In the genomic region with DNA sequence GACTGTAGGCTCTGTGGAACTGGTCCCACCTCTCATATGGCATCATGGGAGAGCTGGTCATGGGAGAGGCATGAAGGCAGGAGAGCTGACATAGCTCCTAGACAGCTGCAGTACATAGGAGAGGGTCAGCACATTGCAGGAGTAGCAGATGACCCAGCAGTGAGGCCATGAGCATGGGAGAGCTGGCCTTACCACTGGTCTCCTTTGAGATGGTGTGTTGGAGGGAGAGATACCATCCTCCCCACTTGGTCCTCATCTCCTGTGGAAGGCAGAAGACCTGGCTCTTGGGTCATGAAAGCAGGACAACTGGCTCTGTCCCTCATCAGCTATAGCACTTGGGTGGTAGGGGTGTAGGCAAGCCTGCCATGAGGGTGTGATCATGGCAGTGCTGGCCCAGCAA, we compare ENCODE assay signal across 31 mouse cellular contexts. TPM values are rescaled to one million over a fixed set of nuclear protein-coding genes. Genes with fewer than 3 reads are reported as not detected.
DNase-seq lines count a peak whose midpoint lies in the region; ATAC-seq and TF ChIP-seq lines count a peak whose summit lies in the region.
"Had no signal": no experiment of that assay in that cellular context is flagged by ENCODE, and none has a peak within 500 bp of the region (broad histone marks: within the 10 kb centered on the region; RNA-seq: fewer than 3 reads in every experiment).

No protein-coding gene starts in this region.

- no peaks in the 10 kb centered on the region for H3K27me3 ChIP-seq in heart, embryonic 11.5 days (ENCODE audit: control insufficient read depth, insufficient read depth, low read length)
- no peaks in the 10 kb centered on the region for H3K27me3 ChIP-seq in heart, embryonic 14.5 days (ENCODE audit: control insufficient read depth, insufficient read depth, low read length)
- H3K27me3 ChIP-seq in megakaryocyte, embryonic 14.5 days (replicated peaks): no peaks in the 10 kb centered on the region
- H3K27me3 ChIP-seq: embryonic facial prominence, embryonic 13.5 days; embryonic facial prominence, embryonic 15.5 days; forebrain, embryonic 12.5 days had no signal

- H3K36me3 ChIP-seq in heart, embryonic 11.5 days (ENCODE audit: control insufficient read depth, insufficient read depth, low read length): no peaks in the 10 kb centered on the region
- no peaks in the 10 kb centered on the region for H3K36me3 ChIP-seq in heart, embryonic 14.5 days (ENCODE audit: control insufficient read depth, insufficient read depth, low read length)
- H3K36me3 ChIP-seq in megakaryocyte, embryonic 14.5 days (replicated peaks; ENCODE audit: low read length): no peaks in the 10 kb centered on the region
- H3K36me3 ChIP-seq: embryonic facial prominence, embryonic 13.5 days; embryonic facial prominence, embryonic 15.5 days; forebrain, embryonic 10.5 days; forebrain, embryonic 12.5 days had no signal

- peak; percentile 64 for DNase-seq in heart, adult 11 months
- DNase-seq in heart, postnatal 25 days (ENCODE audit: low spot score): no peak
- DNase-seq in lung, adult 2 months: no peak
- DNase-seq: adrenal gland, adult 2 months; adrenal gland, postnatal 10 days; adrenal gland, postnatal 25 days; cerebellum, adult 11 months; cerebellum, adult 18-20 months; cerebellum, adult 8-10 months; cerebellum, adult 9-11 months; cerebellum, postnatal 14 days; cerebellum, postnatal 36 days; embryo, embryonic 11 days had no signal

- no peak overlapping the region for H3K27ac ChIP-seq in heart, embryonic 11.5 days (ENCODE audit: low read depth, low read length)
- no peak overlapping the region for H3K27ac ChIP-seq in heart, embryonic 14.5 days (replicated peaks in 1 of 2; ENCODE audit: control insufficient read depth in 1 of 2, insufficient read depth in 1 of 2, low read depth in 2 of 2, low read length in 2 of 2)
- H3K27ac ChIP-seq: embryonic facial prominence, embryonic 13.5 days; embryonic facial prominence, embryonic 15.5 days; forebrain, embryonic 10.5 days; forebrain, embryonic 12.5 days had no signal

- intact Hi-C loops in heart, postnatal 25 days (cut with DNase I): no loop called here

- no peak overlapping the region for H3K4me3 ChIP-seq in heart, embryonic 11.5 days (ENCODE audit: low read depth, low read length)
- H3K4me3 ChIP-seq in heart, embryonic 14.5 days (ENCODE audit: control insufficient read depth in 1 of 2, insufficient read depth in 1 of 2, low read depth in 1 of 2, low read length in 2 of 2): no peak overlapping the region
- H3K4me3 ChIP-seq in megakaryocyte, embryonic 14.5 days (replicated peaks): peak overlapping the region; percentile 54
- no peak overlapping the region for H3K4me3 ChIP-seq in lung, adult 2 months (replicated peaks; ENCODE audit: extremely low read depth, low read depth, low read length)
- H3K4me3 ChIP-seq: embryonic facial prominence, embryonic 13.5 days; embryonic facial prominence, embryonic 15.5 days; erythroblast, embryonic 14.5 days; forebrain, embryonic 10.5 days; forebrain, embryonic 12.5 days had no signal

- ATAC-seq in heart, embryonic 11.5 days (replicated peaks; ENCODE audit: insufficient number of reproducible peaks, low FRiP score, low TSS enrichment): no peak
- ATAC-seq in heart, embryonic 14.5 days (ENCODE audit: insufficient number of reproducible peaks, insufficient read depth, low FRiP score, low read depth): 0 out of 2 replicates have a peak, but pooled peaks have one; percentile 17
- no peak for ATAC-seq in megakaryocyte, adult 5-6 weeks (ENCODE audit: poor library complexity, severe bottlenecking)
- ATAC-seq in monocyte, adult 5-6 weeks (replicated peaks; ENCODE audit: insufficient number of reproducible peaks, low FRiP score, low TSS enrichment, poor library complexity, severe bottlenecking): 0 out of 2 replicates have a peak, but pooled peaks have one; percentile 22
- ATAC-seq: forebrain, embryonic 14.5 days; forebrain, embryonic 16.5 days had no signal

- no peak overlapping the region for H3K9ac ChIP-seq in heart, embryonic 11.5 days (ENCODE audit: low read depth, low read length)
- no peak overlapping the region for H3K9ac ChIP-seq in heart, embryonic 14.5 days (ENCODE audit: low read length)
- H3K9ac ChIP-seq: embryonic facial prominence, embryonic 13.5 days; embryonic facial prominence, embryonic 15.5 days; forebrain, embryonic 12.5 days had no signal

- no peak overlapping the region for H3K4me2 ChIP-seq in heart, embryonic 11.5 days
- no peak overlapping the region for H3K4me2 ChIP-seq in heart, embryonic 14.5 days (ENCODE audit: low read length)
- H3K4me2 ChIP-seq: embryonic facial prominence, embryonic 13.5 days; embryonic facial prominence, embryonic 15.5 days; forebrain, embryonic 12.5 days had no signal

- TF ChIP-seq CTCF in lung, adult 2 months (IDR thresholded peaks at IDR 0.05; ENCODE audit: insufficient read depth, low read length): no peak

- no peaks in the 10 kb centered on the region for H3K9me3 ChIP-seq in heart, embryonic 11.5 days (replicated peaks; ENCODE audit: control insufficient read depth, low read length)
- no peaks in the 10 kb centered on the region for H3K9me3 ChIP-seq in heart, embryonic 14.5 days (ENCODE audit: control insufficient read depth, low read length)
- peaks cover 12% of the 10 kb centered on the region for H3K9me3 ChIP-seq in megakaryocyte, embryonic 14.5 days
- H3K9me3 ChIP-seq: embryonic facial prominence, embryonic 13.5 days; embryonic facial prominence, embryonic 15.5 days; forebrain, embryonic 10.5 days; forebrain, embryonic 12.5 days had no signal

- H3K4me1 ChIP-seq in heart, embryonic 11.5 days (ENCODE audit: control insufficient read depth, insufficient read depth, low read length): no peaks in the 10 kb centered on the region
- no peaks in the 10 kb centered on the region for H3K4me1 ChIP-seq in heart, embryonic 14.5 days (ENCODE audit: control insufficient read depth in 2 of 2, insufficient read depth in 2 of 2, low read length in 2 of 2)
- no peaks in the 10 kb centered on the region for H3K4me1 ChIP-seq in megakaryocyte, embryonic 14.5 days
- H3K4me1 ChIP-seq in lung, adult 2 months (ENCODE audit: control insufficient read depth, insufficient read depth, low read length): no peaks in the 10 kb centered on the region
- H3K4me1 ChIP-seq: embryonic facial prominence, embryonic 13.5 days; embryonic facial prominence, embryonic 15.5 days; forebrain, embryonic 10.5 days; forebrain, embryonic 12.5 days had no signal

- no peak for TF ChIP-seq POLR2A in lung, adult 2 months (IDR thresholded peaks at IDR 0.05; ENCODE audit: borderline replicate concordance, extremely low read depth, low read depth, low read length)

RNA-seq across cellular contexts. Expression of gene Gm21830, which starts 7.3 kb away (rescaled TPM):
- not detected in 2 replicates for polyA plus RNA-seq in heart, embryonic 11.5 days (2014; fragmentation: Nextera tagmentation; extraction: Ambion mirVana)
- polyA plus RNA-seq in heart, embryonic 14.5 days (2014; fragmentation: Nextera tagmentation; extraction: Ambion mirVana): not detected in 2 replicates
- total RNA-seq in heart, postnatal 25 days (2021): not detected
- not detected in 2 replicates for polyA plus RNA-seq in megakaryocyte, embryonic 14.5 days (2012; ENCODE audit: insufficient read depth, low replicate concordance)
- not detected in 2 replicates for total RNA-seq in megakaryocyte, adult 5-6 weeks (2015)
- not detected in 2 replicates for total RNA-seq in megakaryocyte, adult 5-6 weeks (2017)
- total RNA-seq in monocyte, adult 5-6 weeks (2017): not detected in 3 replicates
- not detected in 2 replicates for polyA plus RNA-seq in lung, adult 2 months (2012; rRNA removed)
- total RNA-seq: adrenal gland, adult 2 months; adrenal gland, postnatal 10 days; adrenal gland, postnatal 25 days; adrenal gland, postnatal 4 days; common myeloid progenitor, adult 5-6 weeks; ES-E14; MEL had no signal
- polyA plus RNA-seq: adrenal gland, adult 2 months; brain, embryonic 14.5 days; C2C12; embryonic facial prominence, embryonic 13.5 days; embryonic facial prominence, embryonic 15.5 days; erythroblast, embryonic 14.5 days; forebrain, embryonic 10.5 days; forebrain, embryonic 12.5 days; forebrain, embryonic 14.5 days; forebrain, embryonic 16.5 days had no signal

RNA-seq across cellular contexts. Expression of gene Gm26727, which starts 12.1 kb away (rescaled TPM):
- not detected in 2 replicates for polyA plus RNA-seq in heart, embryonic 11.5 days (2014; fragmentation: Nextera tagmentation; extraction: Ambion mirVana)
- polyA plus RNA-seq in heart, embryonic 14.5 days (2014; fragmentation: Nextera tagmentation; extraction: Ambion mirVana): not detected in 2 replicates
- total RNA-seq in heart, postnatal 25 days (2021): not detected
- polyA plus RNA-seq in megakaryocyte, embryonic 14.5 days (2012; ENCODE audit: insufficient read depth, low replicate concordance): not detected in 2 replicates
- not detected in 2 replicates for total RNA-seq in megakaryocyte, adult 5-6 weeks (2015)
- not detected in 2 replicates for total RNA-seq in megakaryocyte, adult 5-6 weeks (2017)
- not detected in 3 replicates for total RNA-seq in monocyte, adult 5-6 weeks (2017)
- not detected in 2 replicates for polyA plus RNA-seq in lung, adult 2 months (2012; rRNA removed)
- total RNA-seq: adrenal gland, adult 2 months; adrenal gland, postnatal 10 days; adrenal gland, postnatal 25 days; adrenal gland, postnatal 4 days; common myeloid progenitor, adult 5-6 weeks; ES-E14; MEL had no signal
- polyA plus RNA-seq: adrenal gland, adult 2 months; brain, embryonic 14.5 days; C2C12; embryonic facial prominence, embryonic 13.5 days; embryonic facial prominence, embryonic 15.5 days; erythroblast, embryonic 14.5 days; forebrain, embryonic 10.5 days; forebrain, embryonic 12.5 days; forebrain, embryonic 14.5 days; forebrain, embryonic 16.5 days had no signal

RNA-seq across cellular contexts. Expression of gene Xirp2, which starts 24.9 kb away (rescaled TPM):
- polyA plus RNA-seq in heart, embryonic 11.5 days (2014; fragmentation: Nextera tagmentation; extraction: Ambion mirVana): 0.10 and 0.11 TPM in 2 replicates
- 0.32 and 0.35 TPM in 2 replicates for polyA plus RNA-seq in heart, embryonic 14.5 days (2014; fragmentation: Nextera tagmentation; extraction: Ambion mirVana)
- 100 to 1,000 TPM; 246 TPM for total RNA-seq in heart, postnatal 25 days (2021)
- not detected in 2 replicates for polyA plus RNA-seq in megakaryocyte, embryonic 14.5 days (2012; ENCODE audit: insufficient read depth, low replicate concordance)
- not detected in 2 replicates for total RNA-seq in megakaryocyte, adult 5-6 weeks (2015)
- total RNA-seq in megakaryocyte, adult 5-6 weeks (2017): not detected in 2 replicates
- total RNA-seq in monocyte, adult 5-6 weeks (2017): not detected in 3 replicates
- polyA plus RNA-seq in lung, adult 2 months (2012; rRNA removed): 0.06 and 1.6 TPM in 2 replicates
- total RNA-seq: adrenal gland, adult 2 months; adrenal gland, postnatal 25 days; common myeloid progenitor, adult 5-6 weeks; MEL had no signal
- polyA plus RNA-seq: adrenal gland, adult 2 months; brain, embryonic 14.5 days; C2C12; embryonic facial prominence, embryonic 13.5 days; erythroblast, embryonic 14.5 days; forebrain, embryonic 10.5 days; forebrain, embryonic 12.5 days; forebrain, embryonic 14.5 days; forebrain, embryonic 16.5 days had no signal

Comparison
In these comparisons a context has a peak if more than half of its experiments do, and no peak if none do; other contexts are left out.
1. ATAC-seq: peak in heart, embryonic 14.5 days (single experiment) and monocyte, adult 5-6 weeks (single experiment); none in heart, embryonic 11.5 days (single experiment) and megakaryocyte, adult 5-6 weeks (single experiment).